In the genomic region with DNA sequence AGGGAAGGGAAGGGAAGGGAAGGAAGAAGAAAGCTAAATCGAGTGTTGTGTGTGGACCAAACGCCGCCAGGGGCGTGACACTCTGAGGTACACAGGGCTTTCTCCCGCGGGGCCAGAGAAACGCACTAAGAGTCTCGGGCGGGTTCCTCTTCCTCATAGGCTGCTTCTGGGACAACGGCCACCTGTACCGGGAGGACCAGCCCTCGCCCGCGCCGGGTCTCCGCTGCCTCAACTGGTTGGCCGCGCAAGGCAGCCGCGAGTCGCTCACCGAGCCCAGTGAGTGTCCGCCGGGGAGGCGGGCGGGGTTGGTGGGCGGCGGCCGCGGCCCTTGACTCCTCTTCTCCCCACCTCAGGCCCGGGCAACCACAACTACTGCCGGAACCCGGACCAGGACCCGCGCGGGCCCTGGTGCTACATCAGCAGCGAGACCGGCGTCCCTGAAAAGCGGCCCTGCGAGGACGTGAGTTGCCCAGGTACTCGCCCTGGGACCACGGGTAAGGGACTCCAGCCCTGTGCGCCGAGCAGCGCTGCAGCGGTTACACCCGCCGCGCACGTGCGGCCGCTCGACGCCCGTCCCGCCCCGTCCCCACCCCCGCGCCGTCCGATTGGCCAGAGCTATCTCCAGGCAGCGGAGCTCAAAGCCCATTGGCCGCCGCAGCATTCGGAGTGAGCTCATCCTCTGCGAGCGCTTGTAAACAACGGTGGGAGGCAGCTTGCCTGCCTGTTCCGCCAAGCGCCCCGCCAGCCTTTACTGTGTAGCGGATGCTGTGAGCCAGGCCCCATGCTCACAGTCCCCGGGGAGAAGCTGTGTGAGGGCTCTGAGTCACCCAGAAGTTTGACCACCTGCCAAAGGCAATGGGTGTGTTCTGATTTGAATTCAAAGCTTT, we compare ENCODE assay signal across 8 mouse cellular contexts. TPM values are rescaled to one million over a fixed set of nuclear protein-coding genes. Genes with fewer than 3 reads are reported as not detected.
A peak's percentile ranks its signal among the peaks of the same experiment; 100 is the strongest.
DNase-seq lines count a peak whose midpoint lies in the region; ATAC-seq and TF ChIP-seq lines count a peak whose summit lies in the region.

No protein-coding gene starts in this region.

- no peak; the same call in 1 of the 2 replicates for TF ChIP-seq EP300 in lung, postnatal 0 days (IDR thresholded peaks at IDR 0.05)

- under 1% methylated on average over 75 of the region's 75 CpGs for WGBS in hindbrain, embryonic 11.5 days
- under 1% methylated on average over 42 of the region's 75 CpGs for WGBS in lung, postnatal 0 days

- H3K4me3 ChIP-seq in hindbrain, embryonic 11.5 days (ENCODE audit: low read depth, low read length) = peak overlapping the region; percentile 40
- H3K4me3 ChIP-seq in lung, postnatal 0 days (ENCODE audit: low read depth, low read length) = peak overlapping the region; percentile 45

- DNase-seq in Muller cell, postnatal 12 days (ENCODE audit: inconsistent ontology term) = peak; percentile 97
- peak; percentile 96 for DNase-seq in cerebellum, adult 9-11 months
- peak; percentile 90 to 92 for DNase-seq in frontal cortex, adult 2 months (ENCODE audit: extremely low spot score in 1 of 2, low spot score in 1 of 2)
- peak; percentile 93 for DNase-seq in hindbrain, embryonic 11.5 days (ENCODE audit: low spot score)
- peak; percentile 89 to 92 for DNase-seq in layer of hippocampus, postnatal 10 days (ENCODE audit: low spot score in 2 of 2)
- DNase-seq in lung, postnatal 0 days (ENCODE audit: low spot score) = peak; percentile 97
- DNase-seq in ovary, postnatal 14 days (ENCODE audit: low spot score) = peak; percentile 82
- peak; percentile 96 to 97 for DNase-seq in thymus, postnatal 10 days (ENCODE audit: low spot score in 2 of 2)

- H3K27me3 ChIP-seq in hindbrain, embryonic 11.5 days (ENCODE audit: control insufficient read depth, insufficient read depth, low read length) = no peaks in the 10 kb centered on the region
- no peaks in the 10 kb centered on the region for H3K27me3 ChIP-seq in lung, postnatal 0 days (replicated peaks; ENCODE audit: insufficient read depth, low read length)

- H3K27ac ChIP-seq in hindbrain, embryonic 11.5 days (ENCODE audit: low read depth, low read length) = no peak overlapping the region
- peak overlapping the region; percentile 90 for H3K27ac ChIP-seq in lung, postnatal 0 days (ENCODE audit: low read length)

- peaks cover 2% of the 10 kb centered on the region; the same call in 1 of the 2 replicates for H3K4me1 ChIP-seq in hindbrain, embryonic 11.5 days (replicated peaks; ENCODE audit: control insufficient read depth, insufficient read depth, low read length)
- H3K4me1 ChIP-seq in lung, postnatal 0 days (ENCODE audit: insufficient read depth, low read depth, low read length) = peaks cover 18% of the 10 kb centered on the region; the same call in 1 of the 2 replicates

- H3K9ac ChIP-seq in hindbrain, embryonic 11.5 days (ENCODE audit: low read depth, low read length) = peak overlapping the region; percentile 62
- H3K9ac ChIP-seq in lung, postnatal 0 days (replicated peaks; ENCODE audit: low read depth) = peak overlapping the region; percentile 41; the same call in 1 of the 2 replicates

- H3K4me2 ChIP-seq in hindbrain, embryonic 11.5 days (replicated peaks; ENCODE audit: low read depth, low read length) = peak overlapping the region; percentile 88
- peak overlapping the region; percentile 76 for H3K4me2 ChIP-seq in lung, postnatal 0 days (replicated peaks; ENCODE audit: low read depth, low read length)

- H3K36me3 ChIP-seq in hindbrain, embryonic 11.5 days (ENCODE audit: control insufficient read depth, insufficient read depth, low read length) = no peaks in the 10 kb centered on the region
- H3K36me3 ChIP-seq in lung, postnatal 0 days (ENCODE audit: insufficient read depth, low read length) = no peaks in the 10 kb centered on the region

- no peaks in the 10 kb centered on the region for H3K9me3 ChIP-seq in hindbrain, embryonic 11.5 days (ENCODE audit: control insufficient read depth, low read length)
- no peaks in the 10 kb centered on the region for H3K9me3 ChIP-seq in lung, postnatal 0 days (ENCODE audit: low read length)

- TF ChIP-seq CTCF in lung, postnatal 0 days (IDR thresholded peaks at IDR 0.05) = peak; percentile 43; the same call in 1 of the 2 replicates

- ATAC-seq in hindbrain, embryonic 11.5 days (ENCODE audit: low FRiP score) = peak; percentile 96
- ATAC-seq in lung, postnatal 0 days = peak; percentile 94

RNA-seq across cellular contexts. Expression of a gene that starts 1.8 kb away (rescaled TPM):
- polyA plus RNA-seq in frontal cortex, adult 2 months (2012; rRNA removed) = 43.9 and 45.8 TPM in 2 replicates
- polyA plus RNA-seq in hindbrain, embryonic 11.5 days (2014; fragmentation: Nextera tagmentation; extraction: Ambion mirVana) = 11.5 and 12.0 TPM in 2 replicates
- 10 to 100 TPM; 27.0 to 27.4 TPM for total RNA-seq in layer of hippocampus, postnatal 10 days (2021)
- 22.7 and 25.5 TPM in 2 replicates for polyA plus RNA-seq in lung, postnatal 0 days (2015; fragmentation: Nextera tagmentation; extraction: Ambion mirVana)

RNA-seq across cellular contexts. Expression of a gene that starts 43.3 kb away (rescaled TPM):
- 33.0 and 33.9 TPM in 2 replicates for polyA plus RNA-seq in frontal cortex, adult 2 months (2012; rRNA removed)
- 91.2 and 97.0 TPM in 2 replicates for polyA plus RNA-seq in hindbrain, embryonic 11.5 days (2014; fragmentation: Nextera tagmentation; extraction: Ambion mirVana)
- total RNA-seq in layer of hippocampus, postnatal 10 days (2021) = 10 to 100 TPM; 54.0 to 57.7 TPM
- 22.9 and 23.2 TPM in 2 replicates for polyA plus RNA-seq in lung, postnatal 0 days (2015; fragmentation: Nextera tagmentation; extraction: Ambion mirVana)
